Mouse (Mus musculus) layer of hippocampus, adult 18-20 months (tissue): ENCODE data around the gene Cst8. TPM values are rescaled to one million over a fixed set of nuclear protein-coding genes. Genes with fewer than 3 reads are reported as not detected.
"Not testable (repeated sequence)": the region's sequence is repeated elsewhere in the genome, so short reads cannot be mapped to it uniquely, and the experiment has no call there.

Experiments
- DNase-seq, 2 experiments: peaks; one replicate each; pipeline ENCODE4 v3.0.0; 2022; ENCODE audit warnings: low spot score in 2 of 2
- long read RNA-seq: library from polyadenylated mRNA; stranded (forward); transcript quantifications from one replicate; pipeline ENCODE4 v2.0.0, GENCODE M21; 2021
- total RNA-seq, 2 experiments: library from RNA; stranded (reverse); gene quantifications; 2 replicates each; pipeline ENCODE4 v1.2.3; 2021

The Cst8 gene
- total RNA-seq = not detected
- long read RNA-seq = 0 reads

DNA sequence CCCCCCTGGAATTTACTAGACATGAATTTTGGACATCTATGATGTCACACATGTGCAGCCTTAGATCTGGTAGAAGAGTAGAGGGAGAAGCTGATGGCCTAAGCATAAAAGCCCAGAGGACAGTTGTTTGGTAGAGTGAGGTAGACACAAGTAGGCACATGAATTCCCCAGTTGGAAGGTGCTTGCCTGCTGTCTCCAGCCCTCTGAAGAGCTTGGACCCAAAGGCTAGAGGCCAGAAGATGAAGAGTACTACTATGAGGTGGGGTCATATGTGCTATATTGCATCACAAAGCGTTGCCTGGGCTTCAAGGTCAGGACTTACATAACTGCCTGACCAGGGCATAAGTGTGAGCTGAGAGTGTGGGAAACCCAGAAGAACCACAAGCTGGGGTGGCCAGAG, at the start of gene Cst8:
Gene Cst8 (plus strand): TSS at position 301 of the 400 bp plus-strand sequence.
- no peak for DNase-seq

DNA sequence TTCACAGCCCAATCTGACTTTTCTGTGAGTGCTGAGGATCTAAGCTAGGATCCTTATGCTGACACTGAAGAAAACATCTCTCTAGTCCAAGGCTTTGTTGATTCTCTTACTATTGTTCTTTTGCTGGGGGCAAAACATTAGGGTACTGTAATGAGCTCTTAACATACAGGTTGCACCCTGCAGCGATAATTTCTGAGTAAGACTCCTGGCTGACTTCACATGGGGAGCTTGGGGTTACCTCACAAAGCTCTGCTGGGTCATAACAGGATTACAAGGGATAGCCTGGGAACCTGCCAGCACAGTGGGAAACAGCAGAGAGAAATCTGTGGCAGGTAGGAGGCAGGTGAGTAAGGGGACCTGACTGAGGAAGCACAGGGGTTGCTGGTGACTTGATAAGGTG, 48.5 kb upstream of the Cst8 start, which contains the start of gene Cstl1:
Gene Cstl1 (plus strand): TSS at position 301 of the 400 bp plus-strand sequence.
- no peak for DNase-seq

DNA sequence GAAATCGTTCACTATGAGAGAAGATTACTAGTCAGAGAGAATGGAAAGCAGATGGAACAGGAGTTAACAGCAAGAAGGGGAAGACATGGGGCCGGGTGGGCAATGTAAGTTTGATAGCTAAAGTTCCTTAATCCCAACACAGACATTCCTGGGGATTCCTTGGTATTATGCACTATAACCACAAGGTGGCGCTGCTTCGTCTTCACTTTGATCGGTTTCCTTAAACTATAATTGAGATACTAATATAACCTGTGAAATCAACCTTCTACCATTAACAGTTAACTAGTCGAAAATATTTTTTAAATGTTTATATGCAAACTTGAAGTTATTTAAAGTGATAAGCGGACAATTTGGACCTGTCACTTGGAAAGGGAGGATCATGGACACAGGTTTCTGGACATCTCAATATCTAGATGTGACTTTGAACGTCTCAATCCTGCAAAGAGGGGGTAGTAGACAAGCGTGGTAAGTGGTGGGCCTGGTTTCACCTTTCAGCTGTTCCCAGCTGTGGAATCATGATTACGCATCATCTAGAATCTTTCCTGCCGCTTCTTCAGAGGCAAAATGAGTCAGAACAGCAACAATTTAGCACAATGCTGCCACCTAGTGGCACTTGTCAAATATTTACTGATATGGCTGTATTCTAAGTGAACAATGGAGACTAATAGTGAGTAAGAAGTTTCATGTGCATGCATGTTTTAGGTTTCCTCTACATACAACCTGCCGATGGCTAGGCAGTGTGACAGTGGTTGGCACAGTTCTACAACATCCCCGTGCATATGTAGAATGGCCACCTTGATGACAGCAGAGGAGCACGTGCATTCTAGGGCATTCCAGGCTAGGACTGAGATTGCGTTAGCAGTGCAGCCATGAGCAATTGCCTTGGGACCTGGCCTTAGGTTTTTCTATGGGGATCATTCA, 46.4 kb upstream of the Cst8 start:
- DNase-seq = peak; percentile 40 to 91

- DNase-seq = no peak
Measured at GRCm38 (mm10) chr2:148754310-148754846, 44.2 kb upstream of the Cst8 start.

- no peak for DNase-seq
Measured at GRCm38 (mm10) chr2:148763648-148764388, 34.8 kb upstream of the Cst8 start.

- not testable (repeated sequence) for DNase-seq
Measured at GRCm38 (mm10) chr2:148771397-148771796, 27.2 kb upstream of the Cst8 start, which contains the start of gene Cst11. Cst11 (minus strand) TSS chr2:148771497.

DNA sequence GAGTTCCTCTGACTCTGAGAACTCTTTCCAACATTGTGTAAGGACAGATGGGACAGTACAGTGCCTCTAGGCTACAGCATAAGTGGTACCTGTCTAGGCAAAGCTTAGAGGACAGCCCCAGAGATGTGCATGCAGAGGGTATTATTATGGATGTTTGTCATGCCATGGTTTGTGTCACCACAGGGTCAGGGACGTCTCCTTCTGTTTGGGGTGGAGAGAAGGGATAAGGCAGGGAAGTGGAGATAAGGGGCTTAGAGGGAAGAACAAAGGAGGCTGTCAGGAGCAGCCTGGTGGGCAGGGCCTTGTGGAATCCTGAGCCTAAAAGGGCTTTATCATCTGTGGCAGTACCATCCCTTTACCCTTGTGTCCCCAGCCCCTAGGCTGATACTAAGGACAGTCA, 16.9 kb upstream of the Cst8 start, which contains the start of gene 8030411F24Rik:
Gene 8030411F24Rik (plus strand): TSS at position 301 of the 400 bp plus-strand sequence.
- DNase-seq = no peak

- peak in 1 of 2 experiments; percentile 10 for DNase-seq
Measured at GRCm38 (mm10) chr2:148789142-148789541, 9.4 kb upstream of the Cst8 start, which contains the start of gene Cst12. Cst12 (plus strand) TSS chr2:148789361.

DNA sequence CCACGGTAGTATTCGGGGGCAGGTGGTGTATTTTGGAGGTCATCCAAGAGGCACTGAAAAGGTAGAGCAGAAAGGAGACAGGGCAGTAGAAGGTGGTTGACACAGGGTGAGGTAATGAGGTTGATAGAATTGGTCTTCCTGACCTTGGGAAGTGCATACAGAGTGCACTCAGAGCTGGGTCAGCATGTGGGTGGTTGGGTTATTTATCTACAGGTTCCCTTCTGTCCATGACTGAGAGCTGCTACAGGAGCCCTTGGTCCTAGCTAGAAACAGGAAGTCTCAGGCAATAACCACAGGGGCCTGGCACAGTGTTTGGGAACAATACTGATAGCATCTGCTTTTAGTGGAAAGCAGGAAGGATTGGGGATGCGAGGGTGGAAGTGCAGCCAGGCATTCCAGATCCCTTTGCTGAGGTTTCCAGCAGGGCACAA, 2.9 kb downstream of the Cst8 start:
- DNase-seq = peak; percentile 11 to 60

DNA sequence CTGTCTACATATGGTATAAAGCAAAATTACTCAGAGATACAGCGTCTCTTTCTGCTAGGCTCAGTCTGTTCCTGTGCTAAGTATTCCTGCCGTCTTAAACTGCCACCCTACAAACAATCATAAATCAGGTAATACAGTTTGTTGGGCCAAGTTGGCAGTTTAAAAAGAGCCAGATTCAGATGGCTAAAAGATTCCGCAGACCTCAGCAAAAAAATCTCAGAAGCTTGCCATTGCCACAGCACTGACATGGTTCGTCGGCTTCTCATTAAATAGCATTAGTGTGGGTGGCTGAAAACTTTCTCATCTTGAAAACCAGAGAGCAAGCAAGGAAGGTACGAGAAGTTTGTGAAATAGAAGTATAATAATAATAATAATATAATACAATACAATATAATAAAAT, 8.1 kb downstream of the Cst8 start:
- DNase-seq = no peak

DNA sequence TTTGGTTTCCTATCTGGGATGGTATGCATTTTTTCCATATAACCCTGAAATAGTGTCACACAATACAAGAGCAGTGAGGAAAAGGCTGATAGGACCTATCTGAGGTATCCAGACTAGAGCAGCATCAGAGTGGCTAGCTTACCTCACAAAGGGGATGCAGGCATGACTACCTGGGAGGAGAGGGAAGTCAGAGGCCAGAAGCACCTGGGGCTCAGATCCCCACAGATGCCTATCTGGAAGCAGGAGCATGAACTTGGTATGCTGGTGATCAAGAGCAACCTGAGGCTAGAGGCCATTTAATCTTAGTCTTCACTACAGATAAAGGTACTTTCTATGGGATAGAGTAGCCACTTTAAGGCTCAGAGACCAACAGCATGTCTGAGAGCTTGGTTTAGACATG, 21.3 kb downstream of the Cst8 start, which contains the start of gene Cst13:
Gene Cst13 (plus strand): TSS at position 173 of the 400 bp plus-strand sequence.
- DNase-seq = no peak

DNA sequence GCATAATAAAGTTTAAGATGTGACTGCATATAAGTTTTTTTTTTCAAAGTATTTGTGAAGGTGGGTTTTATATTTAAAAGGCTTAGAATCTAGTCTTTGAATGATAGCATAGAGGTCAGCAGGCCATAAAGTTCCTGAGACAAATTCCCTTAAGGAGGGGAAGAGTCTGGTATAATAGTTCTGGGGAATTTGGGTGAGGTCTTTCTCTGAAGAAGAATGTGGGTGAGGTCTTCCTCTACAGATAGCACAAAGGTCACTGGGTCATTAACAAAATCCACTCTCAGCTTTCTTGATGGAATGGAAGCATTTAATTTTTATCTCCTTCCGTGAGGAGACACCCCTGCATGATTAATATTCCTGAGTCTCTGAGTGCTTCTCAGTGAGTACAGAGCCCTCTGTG, 27.4 kb downstream of the Cst8 start:
- no peak for DNase-seq

- DNase-seq = no peak
Measured at GRCm38 (mm10) chr2:148834912-148835311, 36.3 kb downstream of the Cst8 start, which contains the start of gene Cst9. Cst9 (plus strand) TSS chr2:148835147.

GRCm38 (mm10) chr2:148838075-148838777, 39.6 kb downstream of the Cst8 start:
- DNase-seq = no peak

- DNase-seq = no peak
Measured at GRCm38 (mm10) chr2:148839224-148839623, 40.6 kb downstream of the Cst8 start.

DNA sequence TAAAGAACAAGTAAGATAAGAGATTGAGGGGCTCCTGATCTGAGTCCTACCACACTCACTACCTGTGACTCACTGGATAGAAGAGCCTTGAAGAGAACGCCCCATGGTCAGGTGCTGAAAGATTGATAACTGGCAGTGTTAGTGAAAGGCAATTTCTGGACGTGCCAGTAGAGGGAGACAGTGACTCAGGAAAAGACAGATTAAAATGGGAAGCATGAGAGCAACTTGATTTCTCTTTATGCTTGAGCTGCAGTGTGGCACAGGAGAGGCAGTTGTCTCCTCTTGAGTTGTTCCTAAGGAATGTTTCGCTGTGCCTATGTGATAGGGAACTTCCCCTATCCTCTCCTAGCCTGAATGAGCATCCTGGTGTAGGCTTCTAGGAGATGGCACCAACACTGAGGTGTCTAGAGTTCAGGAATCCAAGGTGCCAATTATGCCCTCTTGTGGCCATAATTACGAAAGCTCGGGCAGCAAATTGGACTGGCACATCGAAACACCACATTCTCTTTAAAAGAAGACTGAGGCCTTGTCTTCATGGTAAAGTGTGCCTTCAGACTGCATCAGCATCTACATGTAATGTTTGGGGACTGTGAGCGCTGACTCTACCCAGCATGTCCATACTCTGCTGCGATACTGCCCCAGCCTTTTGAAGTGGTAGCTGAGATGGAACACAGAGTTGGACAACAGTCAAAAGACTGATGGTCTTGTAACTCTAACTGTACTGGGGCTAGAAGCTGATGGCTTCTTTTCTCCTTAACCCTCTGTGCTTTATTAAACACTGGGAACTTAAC, 52.7 kb downstream of the Cst8 start:
- DNase-seq = peak; percentile 68 to 94
